Mouse (Mus musculus): ENCODE results near the gene Strn3. TPM values are rescaled to one million over a fixed set of nuclear protein-coding genes. Genes with fewer than 3 reads are reported as not detected.
"Not testable (repeated sequence)": the region's sequence is repeated elsewhere in the genome, so short reads cannot be mapped to it uniquely, and the experiment has no call there.

Strn3 gene
- polyA plus RNA-seq, 1 experiment from 2014 or later, result 34.4 TPM

DNA sequence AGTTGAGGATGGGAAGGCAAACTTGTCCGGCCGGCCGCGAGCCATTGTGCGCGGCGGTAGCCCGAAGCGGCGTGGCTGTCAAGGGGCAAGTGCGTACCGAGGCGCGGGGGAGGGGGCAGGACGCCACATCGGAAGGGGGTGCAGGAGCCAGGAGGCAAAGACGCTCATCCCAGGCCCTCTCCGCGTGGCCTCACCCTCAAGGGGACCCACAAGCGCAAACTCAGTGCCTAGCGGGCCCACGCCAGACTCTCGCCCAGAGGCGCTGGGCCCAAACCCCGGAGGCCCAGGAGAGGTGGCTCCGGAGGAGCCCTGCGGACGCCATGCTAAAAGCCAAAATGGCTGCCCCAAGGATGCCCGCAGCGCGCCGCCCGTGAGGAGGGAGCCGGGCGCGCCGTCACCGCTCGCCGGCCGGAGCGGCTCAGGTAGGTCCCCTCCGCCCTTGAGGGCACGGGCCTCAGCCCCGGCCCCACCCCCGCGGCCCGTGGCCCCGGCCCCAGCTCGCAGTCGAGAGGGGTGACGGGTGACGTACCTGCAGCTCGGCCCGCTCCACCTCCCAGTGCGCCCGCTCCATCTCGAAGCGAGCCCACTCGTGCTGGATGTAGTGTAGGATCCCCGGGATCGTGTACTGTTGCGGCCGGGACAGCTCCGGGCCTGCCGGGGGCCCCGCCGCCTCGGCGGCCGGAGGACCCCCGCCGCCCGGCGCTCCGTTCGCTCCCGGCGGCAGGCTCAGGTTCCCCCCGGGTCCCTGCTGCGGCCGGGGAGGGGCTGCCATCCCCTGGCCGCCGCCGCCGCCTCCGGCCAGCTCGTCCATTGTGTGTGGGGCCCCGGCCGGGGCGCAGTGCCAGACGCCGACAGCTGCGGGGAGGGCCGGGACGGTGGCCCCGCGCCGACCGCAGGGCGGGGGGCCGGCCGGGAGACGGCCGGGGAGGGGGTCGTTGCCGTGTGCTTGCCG, 528 bp downstream of the Strn3 start, which contains the start of gene Ap4s1:
Gene Ap4s1, plus strand, starts transcription at position 141 of the 952 bp plus-strand sequence.
- Histone ChIP-seq H3K4me1 (peaks cover 21% of the 10 kb centered on the region), H3K36me3 (no peaks in the 10 kb centered on the region), H3K9ac (replicated peaks) (peak within 1 kb of the TSS; percentile 99), H3K4me3 (replicated peaks) (peak within 1 kb of the TSS; percentile 99), H3K4me2 (peak within 1 kb of the TSS; percentile 69), H3K27me3 (replicated peaks) (no peaks in the 10 kb centered on the region), H3K27ac (replicated peaks) (peak within 1 kb of the TSS; percentile 100), H3K9me3 (replicated peaks) (no peaks in the 10 kb centered on the region)
- peak; percentile 80 for ATAC-seq (ENCODE audit: low FRiP score)
- under 1% methylated on average over 78 of the region's 108 CpGs for WGBS

DNA sequence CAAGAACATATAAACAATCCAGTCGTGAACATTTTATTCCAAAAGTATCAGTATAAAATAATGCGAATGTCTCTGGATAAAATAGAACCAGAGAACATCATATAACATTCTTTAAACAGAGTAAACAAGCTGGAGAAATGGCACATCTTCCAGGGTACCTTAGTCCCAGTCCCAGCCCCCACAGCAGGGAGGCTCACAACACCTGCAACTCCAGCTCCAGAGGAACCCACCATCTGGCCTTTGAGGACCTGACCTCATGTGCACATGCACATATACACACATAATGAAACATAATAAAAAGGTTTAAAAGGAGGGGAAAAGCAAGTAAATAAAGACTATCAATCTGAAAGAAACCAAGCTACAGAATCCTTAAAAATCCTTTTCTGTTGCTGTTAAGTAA, 3.2 kb downstream of the Strn3 start:
- no peak overlapping the region for H3K4me2 ChIP-seq
- 92% methylated on average over 2 of the region's 2 CpGs for WGBS

DNA sequence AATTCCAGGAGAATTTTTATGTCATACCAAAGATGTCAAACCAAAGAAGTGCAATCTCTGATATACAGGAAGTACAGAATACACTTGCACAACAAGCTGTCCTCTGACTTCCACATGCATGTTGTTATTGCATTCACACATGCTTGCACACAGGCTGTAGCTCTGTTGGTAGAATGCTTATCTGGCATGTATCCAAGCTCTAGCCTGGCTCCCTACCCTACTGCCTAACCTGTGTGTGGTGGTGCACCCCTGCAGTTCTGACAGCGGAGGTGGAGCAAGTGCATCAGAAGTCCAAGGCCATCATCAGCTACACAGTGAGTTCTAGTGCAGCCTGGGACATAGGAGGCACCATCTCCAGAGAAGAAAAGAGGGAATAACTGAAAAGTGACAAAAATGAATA, 12.9 kb downstream of the Strn3 start:
- 52% methylated on average over 1 of the region's 1 CpGs for WGBS
- ATAC-seq (ENCODE audit: low FRiP score), result peak; percentile 58; the same call in 1 of the 2 replicates

More for the DNA sequence above, 3.2 kb downstream of the Strn3 start:
- Histone ChIP-seq H3K4me1 (peaks cover 18% of the 10 kb centered on the region), H3K9ac (replicated peaks) (no peak overlapping the region), H3K27ac (replicated peaks) (no peak overlapping the region), H3K36me3 (no peaks in the 10 kb centered on the region), H3K27me3 (replicated peaks) (no peaks in the 10 kb centered on the region), H3K4me3 (replicated peaks) (no peak overlapping the region), H3K9me3 (replicated peaks) (no peaks in the 10 kb centered on the region)
- no peak for ATAC-seq (ENCODE audit: low FRiP score)

DNA sequence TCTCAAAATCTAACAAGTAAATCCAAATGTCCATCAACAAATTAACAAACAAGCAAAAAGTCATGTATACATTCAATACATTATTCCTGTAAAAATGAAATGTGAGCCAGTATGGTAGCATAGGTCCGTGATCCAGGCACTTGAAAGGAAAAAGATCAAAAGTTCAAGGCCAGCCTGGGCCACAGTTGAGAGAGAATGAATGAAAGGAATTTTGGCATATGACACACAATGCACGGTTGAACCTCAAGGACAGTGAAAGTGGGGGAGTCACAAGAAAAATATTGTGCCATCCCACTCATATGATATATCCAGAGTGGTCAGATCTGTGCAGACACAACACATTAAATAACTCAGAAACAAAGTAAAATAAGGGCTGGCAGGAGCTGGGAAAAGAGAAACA, 15.3 kb downstream of the Strn3 start:
- Histone ChIP-seq H3K27me3 (replicated peaks) (no peaks in the 10 kb centered on the region), H3K36me3 (no peaks in the 10 kb centered on the region), H3K27ac (replicated peaks) (no peak overlapping the region), H3K9me3 (replicated peaks) (no peaks in the 10 kb centered on the region), H3K4me3 (replicated peaks) (no peak overlapping the region), H3K4me1 (peaks cover 11% of the 10 kb centered on the region), H3K9ac (replicated peaks) (no peak overlapping the region), H3K4me2 (no peak overlapping the region)
- no peak for ATAC-seq (ENCODE audit: low FRiP score)
- 86% methylated on average over 2 of the region's 2 CpGs for WGBS

More for the DNA sequence above, 12.9 kb downstream of the Strn3 start:
- no peak overlapping the region for H3K4me3 ChIP-seq (replicated peaks)
- no peaks in the 10 kb centered on the region for H3K36me3 ChIP-seq
- no peaks in the 10 kb centered on the region for H3K9me3 ChIP-seq (replicated peaks)
- no peak overlapping the region for H3K9ac ChIP-seq (replicated peaks)
- no peaks in the 10 kb centered on the region for H3K27me3 ChIP-seq (replicated peaks)
- H3K27ac ChIP-seq (replicated peaks), result 0 out of 2 replicates have a peak overlapping the region, but pooled peaks have one; percentile 23
- H3K4me1 ChIP-seq, result peaks cover 3% of the 10 kb centered on the region
- no peak overlapping the region for H3K4me2 ChIP-seq

DNA sequence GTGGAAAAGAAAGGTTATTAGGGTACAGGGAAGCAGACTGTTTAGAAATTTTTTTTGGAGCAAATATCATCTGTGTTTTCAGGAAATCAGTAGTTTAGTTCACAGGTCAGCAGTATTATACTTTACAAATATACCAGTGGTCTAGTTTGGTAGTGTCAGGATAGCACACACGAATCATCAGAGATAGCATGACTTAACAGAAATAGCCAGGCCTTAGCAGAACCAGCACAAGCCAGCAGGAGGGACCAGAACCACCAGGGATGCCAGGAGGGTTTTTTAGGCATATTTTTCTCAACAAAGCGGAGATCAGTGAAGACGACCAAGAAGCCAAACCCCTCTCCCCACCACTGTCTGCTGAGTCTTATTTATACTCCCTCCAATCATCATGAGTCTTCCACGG, 18.4 kb downstream of the Strn3 start:
- Histone ChIP-seq H3K36me3 (no peaks in the 10 kb centered on the region), H3K27me3 (replicated peaks) (no peaks in the 10 kb centered on the region), H3K9me3 (replicated peaks) (no peaks in the 10 kb centered on the region), H3K4me1 (peaks cover 7% of the 10 kb centered on the region; the same call in 1 of the 2 replicates), H3K4me2 (no peak overlapping the region), H3K9ac (replicated peaks) (no peak overlapping the region), H3K4me3 (replicated peaks) (no peak overlapping the region), H3K27ac (replicated peaks) (no peak overlapping the region)
- peak; percentile 18; the same call in 1 of the 2 replicates for ATAC-seq (ENCODE audit: low FRiP score)
- WGBS, result 67% methylated on average over 4 of the region's 4 CpGs

DNA sequence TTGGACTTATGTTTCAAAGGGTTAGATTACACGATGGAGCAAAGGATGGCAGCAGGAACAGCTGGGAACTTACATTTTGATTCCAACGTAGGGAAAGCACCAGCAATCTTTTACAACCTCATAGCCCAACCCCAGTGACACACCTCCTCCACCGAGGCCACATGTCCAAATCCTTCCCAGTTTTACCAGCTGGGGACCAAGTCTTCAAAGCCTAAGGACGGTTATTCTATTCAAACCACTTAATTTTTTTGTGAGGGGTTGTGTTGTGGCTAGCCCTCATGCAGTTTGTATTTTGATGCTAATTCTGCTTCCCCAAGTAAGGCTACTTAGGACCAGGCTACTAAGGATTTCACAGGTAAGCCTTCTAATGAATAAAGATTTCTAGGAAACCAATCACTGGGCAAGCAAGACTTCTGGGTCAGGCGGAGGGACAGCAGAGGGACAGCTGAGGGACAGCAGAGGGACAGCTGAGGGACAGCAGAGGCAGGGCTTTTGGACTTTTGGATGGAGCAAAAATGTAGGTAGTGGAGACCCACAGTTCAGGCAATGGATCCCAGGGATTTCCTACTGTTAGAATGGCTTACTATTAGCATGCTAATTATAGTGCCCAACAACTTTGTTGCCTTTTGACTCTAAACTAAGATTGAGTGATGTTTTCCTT, 20.3 kb downstream of the Strn3 start:
- Histone ChIP-seq H3K4me1 (peaks cover 7% of the 10 kb centered on the region; the same call in 1 of the 2 replicates), H3K9me3 (replicated peaks) (no peaks in the 10 kb centered on the region), H3K36me3 (no peaks in the 10 kb centered on the region), H3K4me3 (replicated peaks) (no peak overlapping the region), H3K27me3 (replicated peaks) (no peaks in the 10 kb centered on the region), H3K27ac (replicated peaks) (no peak overlapping the region), H3K4me2 (no peak overlapping the region), H3K9ac (replicated peaks) (no peak overlapping the region)
- no peak for ATAC-seq (ENCODE audit: low FRiP score)
- 25% methylated on average over 5 of the region's 5 CpGs for WGBS

DNA sequence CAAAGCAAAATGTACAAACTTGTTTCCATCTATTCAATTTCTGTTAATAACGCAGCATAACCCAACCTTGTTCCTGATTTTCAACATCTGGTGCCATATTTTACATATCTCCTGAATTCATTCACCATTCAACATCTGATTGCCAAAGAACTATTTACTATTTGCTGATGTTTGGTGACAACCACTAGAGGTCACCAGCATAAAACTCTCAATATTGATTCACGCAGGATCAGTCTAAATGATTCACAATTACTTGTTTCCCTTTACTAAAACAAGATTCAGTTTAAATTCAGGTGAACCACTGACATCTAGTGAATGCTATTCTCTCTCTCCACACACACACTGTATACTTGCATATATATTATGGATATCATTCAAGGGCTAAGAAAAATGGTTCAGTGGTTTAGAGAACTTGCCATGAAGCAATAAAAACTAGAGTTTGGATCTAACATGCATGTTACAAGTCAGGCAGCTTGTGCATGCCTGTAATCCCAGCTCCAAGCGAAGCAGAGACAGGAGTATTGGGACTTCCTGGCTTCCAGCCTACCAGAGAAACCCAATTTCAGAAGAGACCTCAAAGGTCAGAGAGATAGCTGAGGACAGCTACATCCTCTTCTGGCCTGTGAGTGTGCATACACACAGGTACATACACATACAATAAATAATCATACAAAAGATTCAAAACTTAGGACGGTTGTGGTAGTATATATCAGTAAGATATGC, 24.8 kb downstream of the Strn3 start:
- no peak overlapping the region for H3K4me2 ChIP-seq
- no peak overlapping the region for H3K4me3 ChIP-seq (replicated peaks)
- H3K27me3 ChIP-seq (replicated peaks), result no peaks in the 10 kb centered on the region
- no peak overlapping the region for H3K27ac ChIP-seq (replicated peaks)
- no peak overlapping the region for H3K9ac ChIP-seq (replicated peaks)
- H3K9me3 ChIP-seq (replicated peaks), result no peaks in the 10 kb centered on the region
- WGBS, result 73% methylated on average over 4 of the region's 4 CpGs
- peaks cover 9% of the 10 kb centered on the region; the same call in 1 of the 2 replicates for H3K4me1 ChIP-seq
- no peak for ATAC-seq (ENCODE audit: low FRiP score)
- no peaks in the 10 kb centered on the region for H3K36me3 ChIP-seq

DNA sequence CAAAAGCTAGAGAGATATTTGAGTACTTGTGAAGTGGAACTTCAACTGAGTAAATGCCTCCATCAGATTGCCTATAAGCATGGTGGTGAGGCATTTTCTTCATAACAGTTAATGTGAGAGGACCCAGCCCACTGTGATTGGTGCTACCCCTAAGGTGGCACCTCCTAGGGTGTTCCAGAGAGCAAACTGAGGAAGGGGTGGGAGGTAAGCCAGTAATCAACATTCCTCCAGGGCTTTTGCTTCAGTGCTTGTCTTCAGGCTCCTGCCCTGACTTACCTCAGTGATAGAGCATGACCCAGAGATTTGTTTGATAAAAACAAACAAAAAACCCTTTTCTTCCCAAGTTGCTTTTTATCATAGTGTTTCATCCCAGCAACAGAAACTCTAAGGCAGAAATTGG, 27.8 kb downstream of the Strn3 start:
- H3K36me3 ChIP-seq, result no peaks in the 10 kb centered on the region
- no peak for ATAC-seq (ENCODE audit: low FRiP score)
- no peaks in the 10 kb centered on the region for H3K9me3 ChIP-seq (replicated peaks)
- H3K4me1 ChIP-seq, result peaks cover 9% of the 10 kb centered on the region; the same call in 1 of the 2 replicates
- no peaks in the 10 kb centered on the region for H3K27me3 ChIP-seq (replicated peaks)
- H3K4me3 ChIP-seq (replicated peaks), result no peak overlapping the region
- H3K9ac ChIP-seq (replicated peaks), result no peak overlapping the region
- H3K27ac ChIP-seq (replicated peaks), result 0 out of 2 replicates have a peak overlapping the region, but pooled peaks have one; percentile 39
- no peak overlapping the region for H3K4me2 ChIP-seq

DNA sequence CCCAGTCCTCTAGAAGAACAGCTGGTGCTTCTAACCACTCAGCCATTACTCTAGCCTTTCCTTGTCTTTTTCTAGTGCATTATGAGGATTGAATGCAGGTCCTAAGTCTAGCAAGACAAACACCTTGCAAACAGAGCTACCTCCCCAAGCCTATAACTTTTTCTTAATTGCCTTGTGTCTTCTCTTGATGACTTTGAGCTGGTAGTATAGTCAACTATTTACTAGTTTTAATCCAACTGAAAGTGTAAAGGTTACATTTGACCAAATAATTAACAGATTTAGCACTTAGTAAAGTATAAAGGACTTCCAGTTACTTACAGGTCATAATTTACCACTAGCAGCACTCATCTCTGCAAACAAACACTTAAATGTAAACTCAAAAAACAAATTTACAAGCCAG, 28.7 kb downstream of the Strn3 start:
- peaks cover 9% of the 10 kb centered on the region; the same call in 1 of the 2 replicates for H3K4me1 ChIP-seq
- no peak overlapping the region for H3K4me3 ChIP-seq (replicated peaks)
- H3K36me3 ChIP-seq, result no peaks in the 10 kb centered on the region
- no peak overlapping the region for H3K27ac ChIP-seq (replicated peaks)
- no peaks in the 10 kb centered on the region for H3K9me3 ChIP-seq (replicated peaks)
- no peak overlapping the region for H3K9ac ChIP-seq (replicated peaks)
- ATAC-seq (ENCODE audit: low FRiP score), result no peak
- H3K4me2 ChIP-seq, result no peak overlapping the region
- H3K27me3 ChIP-seq (replicated peaks), result no peaks in the 10 kb centered on the region

DNA sequence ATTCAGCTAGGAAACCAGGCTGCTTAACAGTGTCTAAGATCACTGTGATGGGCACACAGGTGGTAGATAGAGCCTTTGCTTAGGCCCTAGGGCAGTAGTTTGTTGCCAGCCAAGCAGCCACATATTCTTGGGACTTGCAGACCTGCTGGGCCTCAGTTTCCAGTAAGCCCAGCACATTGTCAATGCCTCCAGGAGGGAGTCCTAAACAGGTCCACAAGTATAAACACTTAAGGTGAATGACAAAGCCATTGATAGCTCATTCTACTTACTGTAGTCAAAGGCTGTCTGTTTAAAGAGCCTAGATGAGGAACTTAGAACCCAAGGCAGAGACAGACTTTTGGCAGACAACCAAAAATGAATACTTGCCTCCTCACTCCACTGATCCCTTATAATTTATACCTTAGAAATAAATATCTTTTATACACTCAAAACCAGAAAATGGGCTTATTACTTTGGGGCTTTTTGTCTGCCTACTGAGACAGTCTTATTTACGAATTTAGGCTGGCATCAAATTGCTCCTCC, 35.7 kb downstream of the Strn3 start:
- no peak overlapping the region for H3K4me3 ChIP-seq (replicated peaks)
- H3K27ac ChIP-seq (replicated peaks), result no peak overlapping the region
- H3K4me1 ChIP-seq, result no peaks in the 10 kb centered on the region
- no peak overlapping the region for H3K9ac ChIP-seq (replicated peaks)
- H3K4me2 ChIP-seq, result no peak overlapping the region
- ATAC-seq (ENCODE audit: low FRiP score), result no peak
- WGBS, result 78% methylated on average over 1 of the region's 1 CpGs
- H3K27me3 ChIP-seq (replicated peaks), result no peaks in the 10 kb centered on the region
- H3K9me3 ChIP-seq (replicated peaks), result no peaks in the 10 kb centered on the region
- peaks cover 10% of the 10 kb centered on the region; the same call in 1 of the 2 replicates for H3K36me3 ChIP-seq

DNA sequence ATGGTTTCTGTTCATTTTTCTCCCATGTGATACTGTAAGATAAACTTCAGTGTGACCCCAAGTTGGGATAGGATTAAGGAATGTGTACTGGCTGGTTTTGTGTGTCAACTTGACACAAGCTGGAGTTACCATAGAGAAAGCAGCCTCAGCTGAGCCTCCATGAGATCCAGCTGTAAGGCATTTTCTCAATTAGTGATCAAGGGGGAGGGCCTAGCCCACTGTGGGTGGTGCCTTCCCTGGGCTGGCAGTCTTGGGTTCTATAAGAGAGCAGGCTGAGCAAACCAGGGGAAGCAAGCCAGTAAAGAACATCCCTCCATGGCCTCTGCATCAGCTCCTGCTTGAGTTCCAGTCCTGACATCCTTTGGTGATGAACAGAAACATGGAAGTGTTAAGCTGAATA, 42.3 kb downstream of the Strn3 start:
- not testable (repeated sequence) for H3K9ac ChIP-seq (replicated peaks); H3K4me3 ChIP-seq (replicated peaks); H3K4me1 ChIP-seq; ATAC-seq (ENCODE audit: low FRiP score); H3K27ac ChIP-seq (replicated peaks); H3K4me2 ChIP-seq; H3K27me3 ChIP-seq (replicated peaks); H3K9me3 ChIP-seq (replicated peaks)
- peaks cover 16% of the 10 kb centered on the region for H3K36me3 ChIP-seq
